ENCODE assay signal across 30 mouse cellular contexts in genomic region chr17:15761191-15761590, GRCm38 (mm10). TPM values are rescaled to one million over a fixed set of nuclear protein-coding genes. Genes with fewer than 3 reads are reported as not detected.
A peak's percentile ranks its signal among the peaks of the same experiment; 100 is the strongest.
DNase-seq lines count a peak whose midpoint lies in the region; ATAC-seq and TF ChIP-seq lines count a peak whose summit lies in the region.
"Had no signal": no experiment of that assay in that cellular context is flagged by ENCODE, and none has a peak within 500 bp of the region (broad histone marks: within the 10 kb centered on the region; RNA-seq: fewer than 3 reads in every experiment).

No protein-coding gene starts in this region.

- no peak for TF ChIP-seq POLR2A in MEL (IDR thresholded peaks at IDR 0.05; ENCODE audit: control insufficient read depth in 1 of 2, insufficient read depth in 1 of 2, low read depth in 1 of 2, low read length in 2 of 2, poor library complexity in 1 of 2)

- no peaks in the 10 kb centered on the region; a peak in 1 of 4 replicates for H3K4me1 ChIP-seq in MEL (ENCODE audit: control insufficient read depth in 1 of 2, insufficient read depth in 2 of 2, low read length in 2 of 2)
- H3K4me1 ChIP-seq: forebrain, embryonic 13.5 days; heart, embryonic 10.5 days; hindbrain, embryonic 13.5 days; liver, embryonic 12.5 days; midbrain, embryonic 10.5 days; midbrain, embryonic 15.5 days; neural tube, embryonic 12.5 days had no signal

- no peak for TF ChIP-seq EP300 in MEL (IDR thresholded peaks at IDR 0.05; ENCODE audit: low read depth in 1 of 2, low read length in 2 of 2)

- DNase-seq in A20 (ENCODE audit: low read depth, low spot score) (peak; percentile 63), MEL (ENCODE audit: low read depth, low spot score) (peak; percentile 68)
- peak; percentile 72 for DNase-seq in splenic B cell, adult 2 months (ENCODE audit: low read depth, low spot score)
- no peak for DNase-seq in left cerebral cortex, postnatal 36 days (ENCODE audit: low spot score in 2 of 2)
- DNase-seq in gastrocnemius, postnatal 10 days = no peak
- no peak for DNase-seq in right cerebral cortex, adult 2 months (ENCODE audit: low spot score in 2 of 2)
- DNase-seq: adrenal gland, adult 2 months; adrenal gland, postnatal 36 days; cerebellum, adult 2 months; cerebellum, postnatal 14 days; gastrocnemius, postnatal 14 days; heart, adult 11 months; heart, postnatal 36 days; kidney, adult 9 months; kidney, postnatal 14 days; liver, postnatal 0 days; thymus, postnatal 25 days had no signal

- TF ChIP-seq CTCF in MEL (IDR thresholded peaks at IDR 0.05 in 2 of 3, conservative IDR thresholded peaks at IDR 0.05 in 1 of 3; ENCODE audit: control insufficient read depth in 1 of 3, insufficient read depth in 1 of 3, low read depth in 2 of 3, low read length in 3 of 3, poor library complexity in 1 of 3, severe bottlenecking in 1 of 3) = no peak

- H3K27me3 ChIP-seq in MEL (ENCODE audit: control insufficient read depth in 1 of 2, insufficient read depth in 2 of 2, low read length in 2 of 2) = no peaks in the 10 kb centered on the region
- H3K27me3 ChIP-seq in splenic B cell, adult 2 months (ENCODE audit: control insufficient read depth, insufficient read depth, low read length, poor library complexity, severe bottlenecking) = no peaks in the 10 kb centered on the region
- H3K27me3 ChIP-seq: forebrain, embryonic 13.5 days; hindbrain, embryonic 13.5 days; liver, embryonic 12.5 days; midbrain, embryonic 15.5 days; neural tube, embryonic 12.5 days had no signal

- peaks cover 11 to 56% of the 10 kb centered on the region in 2 experiments for H3K36me3 ChIP-seq in MEL (ENCODE audit: control insufficient read depth in 1 of 2, insufficient read depth in 2 of 2, low read length in 2 of 2)
- peaks cover 17% of the 10 kb centered on the region; the same call in 1 of the 2 replicates for H3K36me3 ChIP-seq in splenic B cell, adult 2 months (ENCODE audit: control insufficient read depth, insufficient read depth, low read length, poor library complexity, severe bottlenecking)

- no peak overlapping the region for H3K9ac ChIP-seq in MEL (ENCODE audit: control insufficient read depth, low read depth, low read length, poor library complexity, severe bottlenecking)
- H3K9ac ChIP-seq: forebrain, embryonic 13.5 days; hindbrain, embryonic 13.5 days; liver, embryonic 12.5 days; liver, postnatal 0 days; midbrain, embryonic 15.5 days; neural tube, embryonic 12.5 days had no signal

- ATAC-seq in hematopoietic stem cell, adult 5-6 weeks (replicated peaks in 1 of 2; ENCODE audit: insufficient read depth in 1 of 2, low FRiP score in 2 of 2, low TSS enrichment in 1 of 2, low read depth in 1 of 2, poor library complexity in 2 of 2, severe bottlenecking in 2 of 2) = peak; percentile 73 to 90
- ATAC-seq: activated CD4-positive, CD25-positive, alpha-beta regulatory T cell, adult 4 months; forebrain, embryonic 13.5 days; intestine, postnatal 0 days; liver, embryonic 12.5 days; liver, postnatal 0 days; midbrain, embryonic 15.5 days had no signal

- H3K9me3 ChIP-seq in MEL (replicated peaks; ENCODE audit: insufficient read depth, low read length) = no peaks in the 10 kb centered on the region
- H3K9me3 ChIP-seq: forebrain, embryonic 13.5 days; heart, embryonic 10.5 days; hindbrain, embryonic 13.5 days; liver, embryonic 12.5 days; midbrain, embryonic 10.5 days; midbrain, embryonic 15.5 days; neural tube, embryonic 12.5 days had no signal

- H3K79me2 ChIP-seq in MEL (ENCODE audit: control insufficient read depth, insufficient read depth, low read length, poor library complexity) = no peaks in the 10 kb centered on the region

- no peak for TF ChIP-seq RAD21 in MEL (IDR thresholded peaks at IDR 0.05; ENCODE audit: low read depth, low read length)

- 0 out of 4 replicates have a peak overlapping the region, but pooled peaks of 1 of the 2 experiments have one; percentile 27 for H3K4me3 ChIP-seq in MEL (ENCODE audit: control insufficient read depth in 1 of 2, insufficient read depth in 1 of 2, low read depth in 2 of 2, low read length in 2 of 2)
- H3K4me3 ChIP-seq: forebrain, embryonic 13.5 days; heart, embryonic 10.5 days; hindbrain, embryonic 13.5 days; left cerebral cortex, adult 2 months; liver, embryonic 12.5 days; midbrain, embryonic 10.5 days; midbrain, embryonic 15.5 days; myocyte; neural tube, embryonic 12.5 days had no signal

- H3K27ac ChIP-seq in MEL (ENCODE audit: control insufficient read depth, low read depth, low read length) = no peak overlapping the region
- H3K27ac ChIP-seq: forebrain, embryonic 13.5 days; heart, embryonic 10.5 days; hindbrain, embryonic 13.5 days; left cerebral cortex, adult 2 months; liver, embryonic 12.5 days; macrophage; midbrain, embryonic 10.5 days; midbrain, embryonic 15.5 days; neural tube, embryonic 12.5 days had no signal

- intact Hi-C loops in left cerebral cortex, postnatal 36 days (cut with DNase I) = no loop called here

TF ChIP-seq in MEL, 35 proteins besides CTCF, POLR2A, EP300 and RAD21:
- TF ChIP-seq CHD1 (IDR thresholded peaks at IDR 0.05; ENCODE audit: low read depth, low read length) (no peak), ELF1 (IDR thresholded peaks at IDR 0.05; ENCODE audit: low read depth, low read length) (no peak), HCFC1 (IDR thresholded peaks at IDR 0.05; ENCODE audit: low read depth, low read length) (0 out of 2 replicates have a peak, but pooled peaks have one; percentile 44), NRF1 (IDR thresholded peaks at IDR 0.05; ENCODE audit: insufficient read depth, low read depth, low read length, poor library complexity, severe bottlenecking) (no peak), ETS1 (IDR thresholded peaks at IDR 0.05; ENCODE audit: low read depth, low read length) (peak; percentile 35; the same call in 1 of the 2 replicates)

RNA-seq across cellular contexts. Expression of gene Chd1, which starts 56.4 kb away (rescaled TPM):
- total RNA-seq in MEL (2012; rRNA removed) = 31.1 and 32.5 TPM in 2 replicates
- polyA plus RNA-seq in MEL (2012; ENCODE audit: insufficient read depth in 1 of 2, insufficient read length in 2 of 2, low read depth in 1 of 2, low replicate concordance in 2 of 2, missing spikeins in 1 of 2) = 100 to 1,000 TPM in 1 of 2 experiments, 10 to 100 TPM in 1; 48.8 to 164 TPM
- total RNA-seq in hematopoietic stem cell, adult 5-6 weeks (2017) = 79.7 and 81.8 TPM in 2 replicates
- total RNA-seq in left cerebral cortex, postnatal 36 days (2021) = 10 to 100 TPM; 19.4 to 21.6 TPM
- 10 to 100 TPM; 16.2 to 21.9 TPM for total RNA-seq in gastrocnemius, postnatal 10 days (2021)

Comparison
In these comparisons a context has a peak if more than half of its experiments do, and no peak if none do; other contexts are left out.
1. DNase-seq: peak in A20 (single experiment), MEL (single experiment) and splenic B cell, adult 2 months (single experiment); none in left cerebral cortex, postnatal 36 days (0 of 2), gastrocnemius, postnatal 10 days (single experiment) and right cerebral cortex, adult 2 months (0 of 2).